Mouse (Mus musculus) forebrain, embryonic 10.5 days (tissue): ENCODE data around the gene Gper1. TPM values are rescaled to one million over a fixed set of nuclear protein-coding genes. Genes with fewer than 3 reads are reported as not detected.

Experiments
- DNase-seq: peaks from one replicate; pipeline ENCODE4 v3.0.0-alpha.2; 2017; ENCODE audit warnings: low spot score; ENCODE audit errors: extremely low spot score
- H3K27ac ChIP-seq: fragments of 300-500 bp; sonication (generic); 2 replicates; pipeline ENCODE4 v1.5.1; 2016; ENCODE audit warnings: mild to moderate bottlenecking
- H3K27me3 ChIP-seq: fragments of 300-500 bp; sonication (generic); 2 replicates; pipeline ENCODE4 v1.6.1; 2016; ENCODE audit warnings: mild to moderate bottlenecking; ENCODE audit not compliant: poor library complexity, severe bottlenecking
- H3K36me3 ChIP-seq: fragments of 300-500 bp; sonication (generic); replicated peaks from 2 replicates; pipeline ENCODE4 v1.6.1; 2016; ENCODE audit warnings: mild to moderate bottlenecking, moderate library complexity
- H3K4me1 ChIP-seq: fragments of 300-500 bp; sonication (generic); 2 replicates; pipeline ENCODE4 v1.6.1; 2016
- H3K4me3 ChIP-seq: fragments of 300-500 bp; sonication (generic); 2 replicates; pipeline ENCODE4 v1.5.1; 2016; ENCODE audit warnings: mild to moderate bottlenecking, moderate library complexity
- H3K9me3 ChIP-seq: fragments of 300-500 bp; sonication (generic); 2 replicates; pipeline ENCODE4 v1.6.1; 2016; ENCODE audit warnings: mild to moderate bottlenecking, moderate library complexity
- WGBS: fragments of 180-500 bp; shearing (Covaris S2); methylation state at CpG from one replicate; pipeline ENCODE4 v1.1.7; 2016; 5-methylcytosine and 5-hydroxymethylcytosine counted together
- polyA plus RNA-seq: library from polyadenylated mRNA; unstranded; fragments of >200 nt; fragmentation: Nextera tagmentation; extraction: Ambion mirVana; gene quantifications from 2 replicates; pipeline ENCODE4 v1.2.1, GENCODE M21; 2016

Gene Gper1
- polyA plus RNA-seq, 1 experiment from 2014 or later, result 0.50 TPM

- DNase-seq, result no peak
- peaks cover 39% of the 10 kb centered on the region for H3K4me1 ChIP-seq
- 93% methylated on average over 16 of the region's 16 CpGs for WGBS
These were observed 29.8 kb upstream of the Gper1 start for GRCm38 (mm10) chr5:139393197-139393588.

GRCm38 (mm10) chr5:139394399-139394798, 28.6 kb upstream of the Gper1 start:
- Histone ChIP-seq H3K27me3 (no peaks in the 10 kb centered on the region), H3K36me3 (peaks cover 5% of the 10 kb centered on the region; the same call in 1 of the 2 replicates), H3K4me1 (peaks cover 32% of the 10 kb centered on the region), H3K9me3 (no peaks in the 10 kb centered on the region), H3K4me3 (no peak overlapping the region), H3K27ac (no peak overlapping the region; the same call in 1 of the 2 replicates)
- no peak for DNase-seq
- WGBS, result 84% methylated on average over 7 of the region's 7 CpGs

More at GRCm38 (mm10) chr5:139393197-139393588, 29.8 kb upstream of the Gper1 start:
- Histone ChIP-seq H3K27me3 (no peaks in the 10 kb centered on the region), H3K27ac (no peak overlapping the region), H3K4me3 (no peak overlapping the region), H3K9me3 (no peaks in the 10 kb centered on the region), H3K36me3 (peaks cover 5% of the 10 kb centered on the region; the same call in 1 of the 2 replicates)

- Histone ChIP-seq H3K36me3 (peaks cover 5% of the 10 kb centered on the region; the same call in 1 of the 2 replicates), H3K4me1 (peaks cover 23% of the 10 kb centered on the region), H3K9me3 (no peaks in the 10 kb centered on the region), H3K4me3 (no peak overlapping the region), H3K27me3 (no peaks in the 10 kb centered on the region), H3K27ac (no peak overlapping the region)
- DNase-seq, result no peak
- 94% methylated on average over 4 of the region's 4 CpGs for WGBS
These were observed 27.4 kb upstream of the Gper1 start for GRCm38 (mm10) chr5:139395528-139395927.

DNA sequence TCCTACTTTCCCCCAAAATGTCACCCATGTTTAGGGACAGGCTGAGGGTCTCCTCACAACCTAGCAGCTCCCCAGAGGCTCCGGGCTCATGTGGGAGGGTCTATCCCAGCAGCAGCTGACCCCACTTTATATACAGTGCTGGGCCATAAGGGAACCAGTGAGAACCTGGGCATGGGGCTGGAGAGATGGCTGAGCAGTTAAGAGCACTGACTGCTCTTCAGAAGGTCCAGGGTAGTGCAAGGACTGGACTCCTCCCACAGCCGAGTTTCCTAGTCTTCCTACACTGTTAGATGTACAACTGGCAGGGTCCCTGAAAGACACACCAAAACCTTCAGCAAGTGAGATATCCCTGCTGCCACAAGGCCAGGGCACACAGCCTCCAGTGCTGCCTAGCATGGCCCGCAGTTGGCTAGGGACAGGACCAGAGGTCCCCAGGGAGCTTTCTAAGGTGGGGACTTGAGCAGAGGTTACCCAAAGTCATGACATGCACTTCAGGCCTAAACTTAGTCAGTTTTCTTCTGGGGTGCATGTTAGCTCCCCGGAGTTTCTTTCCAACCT, 25.5 kb upstream of the Gper1 start:
- Histone ChIP-seq H3K27ac (no peak overlapping the region), H3K27me3 (no peaks in the 10 kb centered on the region), H3K9me3 (no peaks in the 10 kb centered on the region), H3K4me1 (peaks cover 16% of the 10 kb centered on the region; the same call in 1 of the 2 replicates), H3K4me3 (no peak overlapping the region), H3K36me3 (peaks cover 5% of the 10 kb centered on the region; the same call in 1 of the 2 replicates)
- DNase-seq, result no peak
- 92% methylated on average over 4 of the region's 4 CpGs for WGBS

- peaks cover 13% of the 10 kb centered on the region; the same call in 1 of the 2 replicates for H3K4me1 ChIP-seq
- peaks cover 1% of the 10 kb centered on the region; the same call in 1 of the 2 replicates for H3K36me3 ChIP-seq
- H3K27ac ChIP-seq, result no peak overlapping the region
- no peaks in the 10 kb centered on the region for H3K27me3 ChIP-seq
- no peaks in the 10 kb centered on the region for H3K9me3 ChIP-seq
- WGBS, result 39% methylated on average over 5 of the region's 5 CpGs
- DNase-seq, result peak; percentile 78
- no peak overlapping the region for H3K4me3 ChIP-seq
These were observed 24.8 kb upstream of the Gper1 start for GRCm38 (mm10) chr5:139397959-139398753.

GRCm38 (mm10) chr5:139398786-139399185, 24.2 kb upstream of the Gper1 start:
- H3K4me1 ChIP-seq, result peaks cover 11% of the 10 kb centered on the region; the same call in 1 of the 2 replicates
- H3K27me3 ChIP-seq, result no peaks in the 10 kb centered on the region
- no peak overlapping the region for H3K27ac ChIP-seq
- no peaks in the 10 kb centered on the region for H3K36me3 ChIP-seq
- no peaks in the 10 kb centered on the region for H3K9me3 ChIP-seq
- no peak overlapping the region for H3K4me3 ChIP-seq
- no peak for DNase-seq
- WGBS, result 90% methylated on average over 5 of the region's 5 CpGs

DNA sequence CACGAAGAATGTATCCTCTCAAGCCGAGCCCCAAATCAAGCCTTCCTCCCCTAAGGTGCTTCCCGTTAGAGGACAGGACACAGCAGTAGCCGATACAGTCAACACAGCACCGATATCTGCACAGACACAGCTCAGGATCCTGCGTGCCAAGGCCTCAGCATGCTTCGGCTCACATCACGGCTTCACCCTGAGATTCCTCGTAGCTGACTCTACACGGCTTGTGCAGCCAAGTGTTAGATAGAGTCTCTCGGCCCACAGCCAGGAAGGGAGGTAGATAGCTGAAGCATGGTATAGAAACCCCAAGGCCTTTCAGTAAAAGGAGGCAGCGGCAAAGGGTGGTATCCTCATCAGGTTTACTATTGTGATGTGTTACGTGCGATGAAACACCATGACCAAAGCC, 23.0 kb upstream of the Gper1 start:
- Histone ChIP-seq H3K36me3 (no peaks in the 10 kb centered on the region), H3K27me3 (no peaks in the 10 kb centered on the region), H3K4me3 (no peak overlapping the region), H3K4me1 (peaks cover 10% of the 10 kb centered on the region), H3K27ac (no peak overlapping the region), H3K9me3 (no peaks in the 10 kb centered on the region)
- no peak for DNase-seq
- 97% methylated on average over 14 of the region's 14 CpGs for WGBS

DNA sequence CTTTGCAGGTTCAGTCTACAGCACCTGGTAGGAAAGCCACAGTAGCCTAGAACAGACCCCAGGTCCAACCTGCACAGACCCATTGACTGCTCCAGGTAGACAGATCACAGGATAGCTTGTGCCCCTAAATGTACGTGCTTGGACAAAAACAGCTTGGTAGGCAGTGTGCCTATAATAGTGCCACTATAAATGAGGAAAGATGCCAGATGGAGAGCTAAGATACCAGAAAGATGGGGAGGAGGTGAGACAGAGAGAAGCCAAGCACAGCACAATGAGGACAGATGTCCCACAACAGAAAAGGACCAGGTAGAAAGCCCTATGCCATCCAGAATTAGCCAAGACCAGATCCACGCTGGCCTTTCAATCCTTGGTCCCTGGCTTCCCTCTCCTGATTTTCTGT, 20.8 kb upstream of the Gper1 start:
- H3K4me3 ChIP-seq, result no peak overlapping the region
- WGBS, result 94% methylated on average over 2 of the region's 2 CpGs
- no peak for DNase-seq

GRCm38 (mm10) chr5:139403692-139404260, 19.2 kb upstream of the Gper1 start:
- Histone ChIP-seq H3K27me3 (no peaks in the 10 kb centered on the region), H3K27ac (peak overlapping the region; percentile 52; the same call in 1 of the 2 replicates), H3K9me3 (no peaks in the 10 kb centered on the region), H3K36me3 (no peaks in the 10 kb centered on the region), H3K4me3 (no peak overlapping the region), H3K4me1 (peaks cover 24% of the 10 kb centered on the region)
- WGBS, result 94% methylated on average over 8 of the region's 8 CpGs
- DNase-seq, result no peak

More for the DNA sequence above, 20.8 kb upstream of the Gper1 start:
- no peaks in the 10 kb centered on the region for H3K9me3 ChIP-seq
- H3K27ac ChIP-seq, result no peak overlapping the region
- H3K27me3 ChIP-seq, result no peaks in the 10 kb centered on the region
- peaks cover 23% of the 10 kb centered on the region for H3K4me1 ChIP-seq
- no peaks in the 10 kb centered on the region for H3K36me3 ChIP-seq

DNA sequence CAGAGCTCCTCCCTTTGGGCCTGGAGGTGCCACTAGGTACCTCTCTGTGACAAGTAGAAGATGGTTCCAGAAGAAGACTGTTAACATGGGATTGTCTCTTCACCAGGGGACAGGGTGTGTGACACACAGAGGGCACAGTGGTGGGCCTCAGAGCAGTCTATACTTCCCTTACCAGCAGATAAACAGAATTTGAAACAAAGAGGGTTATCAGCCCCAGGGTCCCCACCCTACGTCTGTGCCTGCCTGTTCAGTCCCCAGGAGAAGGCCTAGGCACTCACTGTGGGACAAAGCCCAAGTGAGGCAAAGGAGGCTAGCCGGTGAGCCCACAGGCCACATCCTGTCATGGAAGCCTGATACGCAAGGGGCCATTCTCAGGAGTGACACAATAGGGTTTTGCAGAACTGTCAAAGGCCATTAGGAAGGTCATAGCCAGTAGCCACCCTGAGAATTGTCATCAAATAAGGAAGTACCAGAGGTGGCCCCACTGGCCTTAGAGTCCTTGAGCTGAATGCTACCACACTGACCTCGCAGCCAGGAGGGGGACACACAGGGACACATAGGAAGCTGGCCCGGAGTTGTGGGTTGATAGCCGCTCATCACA, 18.1 kb upstream of the Gper1 start, which contains the start of gene C130050O18Rik:
Gene C130050O18Rik, plus strand, starts transcription at position 480 of the 601 bp plus-strand sequence.
- H3K27ac ChIP-seq, result peak within 1 kb of the TSS; percentile 52
- peaks cover 24% of the 10 kb centered on the region for H3K4me1 ChIP-seq
- no peak within 1 kb of the TSS for H3K4me3 ChIP-seq
- H3K36me3 ChIP-seq, result 0 out of 2 replicates have a peak, but pooled peaks cover 4% of the 10 kb centered on the region
- WGBS, result 83% methylated on average over 6 of the region's 6 CpGs
- no peak for DNase-seq
- no peaks in the 10 kb centered on the region for H3K27me3 ChIP-seq
- H3K9me3 ChIP-seq, result no peaks in the 10 kb centered on the region

DNA sequence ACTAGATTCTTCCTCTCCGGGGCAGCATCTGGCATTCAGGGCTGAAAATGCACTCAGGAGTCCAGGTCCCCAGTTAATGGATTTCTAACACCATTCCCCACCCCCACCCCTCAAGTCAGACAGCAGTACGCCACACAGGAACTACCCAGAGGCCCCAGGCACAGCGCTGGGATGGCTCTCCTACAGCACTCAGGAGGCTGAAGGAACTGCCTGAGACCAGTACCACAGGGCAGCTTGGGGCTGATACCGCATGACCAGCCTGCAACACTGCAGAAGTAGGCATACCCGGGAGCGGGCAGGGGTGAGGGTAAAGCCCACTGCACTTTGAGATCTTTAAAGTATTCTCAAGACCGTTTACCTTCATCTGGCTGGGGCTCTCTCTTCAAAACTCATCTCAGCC, 17.5 kb upstream of the Gper1 start:
- no peaks in the 10 kb centered on the region for H3K27me3 ChIP-seq
- no peak overlapping the region for H3K4me3 ChIP-seq
- 87% methylated on average over 7 of the region's 7 CpGs for WGBS
- H3K4me1 ChIP-seq, result peaks cover 24% of the 10 kb centered on the region
- no peak for DNase-seq
- H3K9me3 ChIP-seq, result no peaks in the 10 kb centered on the region
- peak overlapping the region; percentile 15; the same call in 1 of the 2 replicates for H3K27ac ChIP-seq
- H3K36me3 ChIP-seq, result 0 out of 2 replicates have a peak, but pooled peaks cover 4% of the 10 kb centered on the region

DNA sequence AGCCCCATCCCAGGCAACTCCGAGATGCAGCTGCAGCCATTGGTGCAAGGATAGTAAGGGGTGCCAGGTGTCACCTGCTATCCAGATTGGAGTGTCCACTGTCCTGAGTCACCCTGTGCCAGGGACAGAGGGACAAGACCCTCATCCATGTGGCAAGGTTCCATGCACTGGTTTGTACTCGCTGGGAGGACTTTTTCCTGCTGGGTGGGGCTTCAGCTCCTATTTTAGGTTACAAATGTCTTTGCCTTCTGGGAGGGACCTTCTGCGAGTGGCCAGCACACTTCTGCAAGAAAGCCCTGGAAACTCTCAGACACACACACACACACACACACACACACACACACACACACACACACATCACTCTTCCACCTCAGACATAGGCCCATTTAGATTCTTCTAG, 17.0 kb upstream of the Gper1 start:
- no peak overlapping the region for H3K4me3 ChIP-seq
- peak overlapping the region; percentile 15; the same call in 1 of the 2 replicates for H3K27ac ChIP-seq
- H3K9me3 ChIP-seq, result no peaks in the 10 kb centered on the region
- 0 out of 2 replicates have a peak, but pooled peaks cover 4% of the 10 kb centered on the region for H3K36me3 ChIP-seq
- peaks cover 24% of the 10 kb centered on the region for H3K4me1 ChIP-seq
- 78% methylated on average over 3 of the region's 3 CpGs for WGBS
- DNase-seq, result no peak
- H3K27me3 ChIP-seq, result no peaks in the 10 kb centered on the region
